9 mouse cellular contexts compared by ENCODE assay signal in genomic region chr9:99563714-99564113, GRCm38 (mm10). TPM values are rescaled to one million over a fixed set of nuclear protein-coding genes. Genes with fewer than 3 reads are reported as not detected.
DNase-seq lines count a peak whose midpoint lies in the region; ATAC-seq lines count a peak whose summit lies in the region.
"Had no signal": no experiment of that assay in that cellular context is flagged by ENCODE, and none has a peak within 500 bp of the region (broad histone marks: within the 10 kb centered on the region; RNA-seq: fewer than 3 reads in every experiment).

No protein-coding gene starts in this region.

- DNase-seq in midbrain, embryonic 11.5 days (ENCODE audit: low spot score, missing footprints) = peak; percentile 85
- DNase-seq in adrenal gland, postnatal 10 days = peak; percentile 86
- DNase-seq in lung, adult 18-20 months = peak; percentile 71 to 83
- DNase-seq in retina, postnatal 1 day = peak; percentile 48
- no peak for DNase-seq in frontal cortex, postnatal 25 days (ENCODE audit: low spot score in 2 of 2)

- H3K4me1 ChIP-seq in midbrain, embryonic 11.5 days (ENCODE audit: control insufficient read depth, insufficient read depth, low read length) = peaks cover 9% of the 10 kb centered on the region
- H3K4me1 ChIP-seq in midbrain, embryonic 15.5 days = peaks cover 28% of the 10 kb centered on the region
- peaks cover 9% of the 10 kb centered on the region for H3K4me1 ChIP-seq in hindbrain, embryonic 16.5 days (ENCODE audit: control insufficient read depth, insufficient read depth, low read depth, low read length)

- H3K4me3 ChIP-seq in midbrain, embryonic 11.5 days (ENCODE audit: low read depth, low read length) = no peak overlapping the region
- no peak overlapping the region for H3K4me3 ChIP-seq in midbrain, embryonic 15.5 days
- no peak overlapping the region for H3K4me3 ChIP-seq in hindbrain, embryonic 16.5 days (ENCODE audit: low read length)

- no peak overlapping the region for H3K4me2 ChIP-seq in midbrain, embryonic 11.5 days
- no peak overlapping the region for H3K4me2 ChIP-seq in midbrain, embryonic 15.5 days
- no peak overlapping the region for H3K4me2 ChIP-seq in hindbrain, embryonic 16.5 days (ENCODE audit: low read length)

- H3K27me3 ChIP-seq in midbrain, embryonic 11.5 days (ENCODE audit: control insufficient read depth, insufficient read depth, low read length) = no peaks in the 10 kb centered on the region
- no peaks in the 10 kb centered on the region for H3K27me3 ChIP-seq in midbrain, embryonic 15.5 days (replicated peaks)
- no peaks in the 10 kb centered on the region for H3K27me3 ChIP-seq in hindbrain, embryonic 16.5 days (replicated peaks; ENCODE audit: control insufficient read depth, insufficient read depth, low read length)

- H3K36me3 ChIP-seq in midbrain, embryonic 11.5 days (ENCODE audit: control insufficient read depth, insufficient read depth, low read length) = no peaks in the 10 kb centered on the region
- H3K36me3 ChIP-seq in midbrain, embryonic 15.5 days (replicated peaks) = no peaks in the 10 kb centered on the region
- H3K36me3 ChIP-seq in hindbrain, embryonic 16.5 days (ENCODE audit: control insufficient read depth, insufficient read depth, low read length) = no peaks in the 10 kb centered on the region

- no peak overlapping the region for H3K9ac ChIP-seq in midbrain, embryonic 11.5 days (ENCODE audit: low read length)
- H3K9ac ChIP-seq in midbrain, embryonic 15.5 days = no peak overlapping the region
- H3K9ac ChIP-seq in hindbrain, embryonic 16.5 days (ENCODE audit: low read depth, low read length) = no peak overlapping the region

- no peak overlapping the region for H3K27ac ChIP-seq in midbrain, embryonic 11.5 days (ENCODE audit: low read depth, low read length)
- no peak overlapping the region for H3K27ac ChIP-seq in midbrain, embryonic 15.5 days
- no peak overlapping the region for H3K27ac ChIP-seq in hindbrain, embryonic 16.5 days (ENCODE audit: low read depth, low read length)

- H3K9me3 ChIP-seq in midbrain, embryonic 11.5 days (ENCODE audit: control insufficient read depth, low read length) = no peaks in the 10 kb centered on the region
- H3K9me3 ChIP-seq in midbrain, embryonic 15.5 days = no peaks in the 10 kb centered on the region
- no peaks in the 10 kb centered on the region for H3K9me3 ChIP-seq in hindbrain, embryonic 16.5 days (ENCODE audit: control insufficient read depth, low read length)

- WGBS in midbrain, embryonic 11.5 days = 32% methylated on average over 11 of the region's 11 CpGs
- 39% methylated on average over 11 of the region's 11 CpGs for WGBS in midbrain, embryonic 15.5 days
- 35% methylated on average over 11 of the region's 11 CpGs for WGBS in hindbrain, embryonic 16.5 days

- ATAC-seq in midbrain, embryonic 11.5 days (ENCODE audit: low FRiP score) = no peak
- ATAC-seq in midbrain, embryonic 15.5 days (replicated peaks) = no peak
- ATAC-seq in granulocyte monocyte progenitor cell, adult 5-6 weeks (replicated peaks; ENCODE audit: poor library complexity, severe bottlenecking) = peak; percentile 89
- no peak for ATAC-seq in hindbrain, embryonic 16.5 days

RNA-seq across cellular contexts. Expression of gene Armc8, which starts 5.0 kb away (rescaled TPM):
- 37.3 and 42.0 TPM in 2 replicates for polyA plus RNA-seq in midbrain, embryonic 11.5 days (2014; fragmentation: Nextera tagmentation; extraction: Ambion mirVana)
- polyA plus RNA-seq in midbrain, embryonic 15.5 days (2015; fragmentation: Nextera tagmentation; extraction: Ambion mirVana) = 71.3 and 79.2 TPM in 2 replicates
- 10 to 100 TPM; 18.7 to 26.4 TPM for total RNA-seq in adrenal gland, postnatal 10 days (2021)
- total RNA-seq in granulocyte monocyte progenitor cell, adult 5-6 weeks (2014; fragmentation: Nextera tagmentation) = 23.7 and 28.9 TPM in 2 replicates
- total RNA-seq in granulocyte monocyte progenitor cell, adult 5-6 weeks (2017) = 28.1 and 30.5 TPM in 2 replicates
- polyA plus RNA-seq in hindbrain, embryonic 16.5 days (2015; fragmentation: Nextera tagmentation; extraction: Ambion mirVana) = 75.1 and 78.0 TPM in 2 replicates

RNA-seq across cellular contexts. Expression of gene Dbr1, which starts 11.9 kb away (rescaled TPM):
- 30.0 and 35.0 TPM in 2 replicates for polyA plus RNA-seq in midbrain, embryonic 11.5 days (2014; fragmentation: Nextera tagmentation; extraction: Ambion mirVana)
- polyA plus RNA-seq in midbrain, embryonic 15.5 days (2015; fragmentation: Nextera tagmentation; extraction: Ambion mirVana) = 24.5 and 26.2 TPM in 2 replicates
- total RNA-seq in adrenal gland, postnatal 10 days (2021) = 10 to 100 TPM; 15.8 to 16.7 TPM
- total RNA-seq in granulocyte monocyte progenitor cell, adult 5-6 weeks (2014; fragmentation: Nextera tagmentation) = 26.2 and 39.6 TPM in 2 replicates
- total RNA-seq in granulocyte monocyte progenitor cell, adult 5-6 weeks (2017) = 50.5 and 65.8 TPM in 2 replicates
- 23.7 and 25.4 TPM in 2 replicates for polyA plus RNA-seq in hindbrain, embryonic 16.5 days (2015; fragmentation: Nextera tagmentation; extraction: Ambion mirVana)

RNA-seq across cellular contexts. Expression of gene A4gnt, which starts 48.6 kb away (rescaled TPM):
- not detected in 2 replicates for polyA plus RNA-seq in midbrain, embryonic 11.5 days (2014; fragmentation: Nextera tagmentation; extraction: Ambion mirVana)
- not detected in 2 replicates for polyA plus RNA-seq in midbrain, embryonic 15.5 days (2015; fragmentation: Nextera tagmentation; extraction: Ambion mirVana)
- not detected for total RNA-seq in adrenal gland, postnatal 10 days (2021)
- not detected in 2 replicates for total RNA-seq in granulocyte monocyte progenitor cell, adult 5-6 weeks (2014; fragmentation: Nextera tagmentation)
- not detected in 2 replicates for total RNA-seq in granulocyte monocyte progenitor cell, adult 5-6 weeks (2017)
- polyA plus RNA-seq in hindbrain, embryonic 16.5 days (2015; fragmentation: Nextera tagmentation; extraction: Ambion mirVana) = not detected in 2 replicates
- polyA plus RNA-seq: neural tube, embryonic 14.5 days had no signal

Comparison
In these comparisons a context has a peak if more than half of its experiments do, and no peak if none do; other contexts are left out.
1. DNase-seq: peak in midbrain, embryonic 11.5 days (single experiment), adrenal gland, postnatal 10 days (single experiment), lung, adult 18-20 months (2 of 2) and retina, postnatal 1 day (single experiment); none in frontal cortex, postnatal 25 days (0 of 2).